Mouse (Mus musculus) macrophage (primary cell): ENCODE data around the gene Gm44805. TPM values are rescaled to one million over a fixed set of nuclear protein-coding genes. Genes with fewer than 3 reads are reported as not detected.

ENCODE experiments used
- polyA plus RNA-seq: library from polyadenylated mRNA; stranded (reverse); fragments of 250-400 nt; gene quantifications from 3 replicates; pipeline ENCODE4 v1.2.4, GENCODE M21; 2018; ENCODE audit warnings: inconsistent platforms

Gene Gm44805
- polyA plus RNA-seq, 1 experiment from 2014 or later = not detected

Other genes starting within 250 kb of the Gm44805 start
- gene Mark4, start 222.6 kb downstream of the Gm44805 start, polyA plus RNA-seq = 13.7 to 20.2 TPM (median 14.9 TPM) in 3 replicates
- gene Exoc3l2, start 218.1 kb downstream of the Gm44805 start, polyA plus RNA-seq = 0.07 TPM in 1 of 3 replicates, not detected in the others
- gene Bloc1s3, start 173.1 kb downstream of the Gm44805 start, polyA plus RNA-seq = 5.7 to 9.3 TPM (median 6.9 TPM) in 3 replicates
- gene Trappc6a, start 173.0 kb downstream of the Gm44805 start, polyA plus RNA-seq = 9.4 to 41.1 TPM (median 33.5 TPM) in 3 replicates
- not detected in 3 replicates for gene Nkpd1, start 163.6 kb downstream of the Gm44805 start, polyA plus RNA-seq
- gene Ppp1r37, start 118.3 kb downstream of the Gm44805 start, polyA plus RNA-seq = 21.4 to 34.9 TPM (median 23.9 TPM) in 3 replicates
- 0.16 to 0.24 TPM in 2 of 3 replicates, not detected in the other for gene Zfp296, start 104.1 kb downstream of the Gm44805 start, polyA plus RNA-seq
- 16.9 to 46.6 TPM (median 40.7 TPM) in 3 replicates for gene Gemin7, start 103.8 kb downstream of the Gm44805 start, polyA plus RNA-seq
- 14.0 to 24.9 TPM (median 16.3 TPM) in 3 replicates for gene Clasrp, start 76.9 kb downstream of the Gm44805 start, polyA plus RNA-seq
- 11.3 to 29.9 TPM (median 15.3 TPM) in 3 replicates for gene Relb, start 52.0 kb downstream of the Gm44805 start, polyA plus RNA-seq
- gene Clptm1, start 16.4 kb downstream of the Gm44805 start, polyA plus RNA-seq = 90.5 to 113 TPM (median 108 TPM) in 3 replicates
- 31.8 to 82.7 TPM (median 33.3 TPM) in 3 replicates for gene Apoc2, start 3.5 kb downstream of the Gm44805 start, polyA plus RNA-seq
- 1.1 TPM in 1 of 3 replicates, not detected in the others for gene Apoc4, start 56 bp upstream of the Gm44805 start, polyA plus RNA-seq
- 4.3 to 4.7 TPM (median 4.4 TPM) in 3 replicates for gene Apoc1, start 11.2 kb upstream of the Gm44805 start, polyA plus RNA-seq
- gene Apoe, start 17.8 kb upstream of the Gm44805 start, polyA plus RNA-seq = 11,661 to 20,761 TPM (median 14,221 TPM) in 3 replicates
- gene Tomm40, start 34.0 kb upstream of the Gm44805 start, polyA plus RNA-seq = 17.8 to 74.1 TPM (median 32.1 TPM) in 3 replicates
- gene Nectin2, start 69.1 kb upstream of the Gm44805 start, polyA plus RNA-seq = 5.2 to 7.5 TPM (median 5.9 TPM) in 3 replicates
- 0.12 to 0.15 TPM (median 0.14 TPM) in 3 replicates for gene Bcam, start 89.6 kb upstream of the Gm44805 start, polyA plus RNA-seq
- not detected in 3 replicates for gene Cblc, start 115.4 kb upstream of the Gm44805 start, polyA plus RNA-seq
- gene Bcl3, start 141.3 kb upstream of the Gm44805 start, polyA plus RNA-seq = 11.2 to 30.9 TPM (median 23.0 TPM) in 3 replicates
- not detected in 3 replicates for gene Gm19345, start 170.6 kb upstream of the Gm44805 start, polyA plus RNA-seq
- 0.18 to 0.82 TPM (median 0.22 TPM) in 3 replicates for gene Ceacam16, start 179.9 kb upstream of the Gm44805 start, polyA plus RNA-seq
- gene Ceacam19, start 206.5 kb upstream of the Gm44805 start, polyA plus RNA-seq = 0.23 TPM in 2 of 3 replicates, not detected in the other
- gene Pvr, start 239.7 kb upstream of the Gm44805 start, polyA plus RNA-seq = 13.0 to 22.9 TPM (median 22.5 TPM) in 3 replicates